Mouse (Mus musculus): ENCODE measurements around the gene Pitpnm1.

GRCm38 (mm10) chr19:4092750-4093149 is 7.0 kb upstream of the Pitpnm1 start:
- TF ChIP-seq CTCF (IDR thresholded peaks at IDR 0.05; ENCODE audit: borderline replicate concordance, control insufficient read depth, extremely low read depth, insufficient read depth, low read length, poor library complexity) (no peak), POLR2A (IDR thresholded peaks at IDR 0.05; ENCODE audit: control insufficient read depth, extremely low read depth, insufficient read depth, low read length, poor library complexity) (no peak)
